Mouse (Mus musculus) midbrain, embryonic 13.5 days (tissue): ENCODE measurements around the gene Frat1. TPM values are rescaled to one million over a fixed set of nuclear protein-coding genes. Genes with fewer than 3 reads are reported as not detected.

Source experiments
- ATAC-seq: fragments of 200-750 bp; cut with Nextera tagmentation; 2 replicates; pipeline ENCODE4 v1.8.0; 2017; ENCODE audit warnings: mild to moderate bottlenecking, moderate TSS enrichment, moderate library complexity
- H3K27ac ChIP-seq: fragments of 300-500 bp; sonication (generic); 2 replicates; pipeline ENCODE4 v1.5.1; 2015; ENCODE audit warnings: inconsistent platforms, mild to moderate bottlenecking, moderate library complexity
- H3K27me3 ChIP-seq: fragments of 300-500 bp; sonication (generic); 2 replicates; pipeline ENCODE4 v1.6.1; 2015; ENCODE audit warnings: mild to moderate bottlenecking, inconsistent platforms
- H3K36me3 ChIP-seq: fragments of 300-500 bp; sonication (generic); 2 replicates; pipeline ENCODE4 v1.6.1; 2015; ENCODE audit warnings: mild to moderate bottlenecking, inconsistent platforms
- H3K4me1 ChIP-seq: fragments of 300-500 bp; sonication (generic); replicated peaks from 2 replicates; pipeline ENCODE4 v1.6.1; 2015; ENCODE audit warnings: inconsistent platforms
- H3K4me2 ChIP-seq: fragments of 300-500 bp; sonication (generic); replicated peaks from 2 replicates; pipeline ENCODE4 v1.6.1; 2015; ENCODE audit warnings: moderate library complexity, mild to moderate bottlenecking, inconsistent platforms
- H3K4me3 ChIP-seq: fragments of 300-500 bp; sonication (generic); replicated peaks from 2 replicates; pipeline ENCODE4 v1.5.1; 2015; ENCODE audit warnings: mild to moderate bottlenecking, inconsistent platforms
- H3K9ac ChIP-seq: fragments of 300-500 bp; sonication (generic); replicated peaks from 2 replicates; pipeline ENCODE4 v1.6.1; 2015; ENCODE audit warnings: mild to moderate bottlenecking, inconsistent platforms
- H3K9me3 ChIP-seq: fragments of 300-500 bp; sonication (generic); 2 replicates; pipeline ENCODE4 v1.6.1; 2016; ENCODE audit warnings: mild to moderate bottlenecking, inconsistent platforms
- WGBS: fragments of 180-500 bp; shearing (Covaris S2); methylation state at CpG from one replicate; pipeline ENCODE4 v1.1.7; 2015; 5-methylcytosine and 5-hydroxymethylcytosine counted together
- polyA plus RNA-seq: library from polyadenylated mRNA; unstranded; fragments of >200 nt; fragmentation: Nextera tagmentation; extraction: Ambion mirVana; gene quantifications from 2 replicates; pipeline ENCODE4 v1.2.1, GENCODE M21; 2015

Gene Frat1
- polyA plus RNA-seq, 1 experiment from 2014 or later, result 26.2 TPM

DNA sequence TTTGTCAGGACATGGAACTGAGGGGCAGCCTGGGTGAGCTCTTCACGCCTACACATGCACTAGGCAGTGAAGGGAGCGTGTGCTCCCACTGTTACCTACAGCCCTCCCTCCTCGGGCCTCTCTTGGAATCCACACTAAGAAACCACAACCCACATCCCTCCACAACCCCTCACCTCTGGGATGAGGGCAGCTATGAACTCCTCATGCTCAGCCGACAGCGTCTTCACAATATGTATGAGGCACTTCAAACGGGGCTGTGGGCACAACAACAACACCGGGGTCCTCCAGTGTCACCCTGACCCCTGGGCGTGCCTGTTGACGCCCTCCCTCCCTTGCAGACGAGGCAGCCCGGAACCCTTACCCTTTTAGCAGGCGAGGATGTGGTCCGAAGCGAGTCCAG lies 44.6 kb downstream of the Frat1 start:
- no peak for ATAC-seq
- H3K4me1 ChIP-seq, result no peaks in the 10 kb centered on the region
- H3K27ac ChIP-seq, result no peak overlapping the region
- no peaks in the 10 kb centered on the region for H3K27me3 ChIP-seq
- no peak overlapping the region for H3K4me3 ChIP-seq
- peaks cover 82% of the 10 kb centered on the region for H3K36me3 ChIP-seq
- no peak overlapping the region for H3K9ac ChIP-seq
- no peak overlapping the region for H3K4me2 ChIP-seq
- H3K9me3 ChIP-seq, result no peaks in the 10 kb centered on the region
- WGBS, result 95% methylated on average over 14 of the region's 14 CpGs

DNA sequence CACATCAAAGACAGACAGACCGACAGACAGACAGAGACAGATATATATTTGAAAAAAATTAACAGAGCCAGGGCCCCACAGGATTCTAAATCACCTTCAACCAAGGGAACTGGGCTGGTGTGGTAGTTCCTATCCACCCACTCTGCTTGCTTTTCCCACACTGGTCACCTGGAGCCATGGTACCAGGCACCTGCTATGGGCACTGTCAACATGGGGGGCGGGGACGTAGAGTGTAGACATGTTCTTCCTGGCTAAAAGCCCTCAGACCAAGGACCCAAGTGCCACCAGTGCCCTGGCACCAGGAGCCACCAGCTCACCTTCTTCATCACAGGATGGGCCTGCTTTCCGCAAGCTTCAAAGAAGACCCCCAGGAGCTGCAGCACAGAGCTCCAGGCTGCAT lies 52.1 kb downstream of the Frat1 start:
- no peak for ATAC-seq
- Histone ChIP-seq H3K27ac (no peak overlapping the region), H3K4me3 (no peak overlapping the region), H3K36me3 (peaks cover 72% of the 10 kb centered on the region), H3K9ac (no peak overlapping the region), H3K4me2 (no peak overlapping the region), H3K27me3 (no peaks in the 10 kb centered on the region), H3K9me3 (no peaks in the 10 kb centered on the region), H3K4me1 (no peaks in the 10 kb centered on the region)
- WGBS, result 98% methylated on average over 4 of the region's 4 CpGs

Other genes with a start within 250 kb of the Frat1 start
- 2.8 and 3.5 TPM in 2 replicates for gene Gm340, start 247.6 kb upstream of the Frat1 start, polyA plus RNA-seq
- 13.2 and 23.8 TPM in 2 replicates for gene Slit1, start 86.3 kb upstream of the Frat1 start, polyA plus RNA-seq
- 11.0 and 11.6 TPM in 2 replicates for gene Arhgap19, start 27.9 kb upstream of the Frat1 start, polyA plus RNA-seq
- 7.6 and 10.4 TPM in 2 replicates for gene Frat2, start 18.2 kb downstream of the Frat1 start, polyA plus RNA-seq
- 14.6 and 15.7 TPM in 2 replicates for gene Rrp12, start 66.2 kb downstream of the Frat1 start, polyA plus RNA-seq
- gene Pgam1, start 82.0 kb downstream of the Frat1 start, polyA plus RNA-seq, result 445 and 453 TPM in 2 replicates
- gene Exosc1, start 103.5 kb downstream of the Frat1 start, polyA plus RNA-seq, result 68.5 and 70.0 TPM in 2 replicates
- gene Zdhhc16, start 103.5 kb downstream of the Frat1 start, polyA plus RNA-seq, result 86.1 and 87.6 TPM in 2 replicates
- gene Mms19, start 151.2 kb downstream of the Frat1 start, polyA plus RNA-seq, result 32.4 and 34.8 TPM in 2 replicates
- gene Ubtd1, start 151.8 kb downstream of the Frat1 start, polyA plus RNA-seq, result 6.4 and 7.3 TPM in 2 replicates
- 0.19 and 0.31 TPM in 2 replicates for gene Ankrd2, start 206.0 kb downstream of the Frat1 start, polyA plus RNA-seq
- 0.58 and 0.89 TPM in 2 replicates for gene Hoga1, start 215.6 kb downstream of the Frat1 start, polyA plus RNA-seq
- not detected in 2 replicates for gene 4933411K16Rik, start 222.3 kb downstream of the Frat1 start, polyA plus RNA-seq